Mouse (Mus musculus) testis, postnatal 14 days (tissue): ENCODE results near the gene Col27a1.

Experiments used
- DNase-seq: peaks from one replicate; pipeline ENCODE4 v3.0.0; 2021; ENCODE audit warnings: low spot score

Gene Col27a1

GRCm38 (mm10) chr4:63213907-63214621, at the start of gene Col27a1:
Col27a1 (plus strand) TSS chr4:63214004.
- no peak for DNase-seq

- DNase-seq: no peak
These were observed 48.2 kb upstream of the Col27a1 start for GRCm38 (mm10) chr4:63165636-63166035.

GRCm38 (mm10) chr4:63166323-63166722, 47.5 kb upstream of the Col27a1 start:
- no peak for DNase-seq

GRCm38 (mm10) chr4:63170061-63170460, 43.7 kb upstream of the Col27a1 start:
- no peak for DNase-seq

- DNase-seq: no peak
These were observed 42.7 kb upstream of the Col27a1 start for GRCm38 (mm10) chr4:63171122-63171521.

- no peak for DNase-seq
These were observed 41.7 kb upstream of the Col27a1 start, which contains the start of gene Kif12 for GRCm38 (mm10) chr4:63171969-63172685. Kif12 (minus strand) TSS chr4:63172131.

GRCm38 (mm10) chr4:63181556-63181955, 32.2 kb upstream of the Col27a1 start:
- peak; percentile 14 for DNase-seq

GRCm38 (mm10) chr4:63186281-63186870, 27.4 kb upstream of the Col27a1 start:
- peak; percentile 14 for DNase-seq

- no peak for DNase-seq
These were observed 22.2 kb upstream of the Col27a1 start for GRCm38 (mm10) chr4:63191641-63192040.

- DNase-seq: no peak
These were observed 19.4 kb upstream of the Col27a1 start for GRCm38 (mm10) chr4:63194366-63194765.

- no peak for DNase-seq
These were observed 14.4 kb upstream of the Col27a1 start for GRCm38 (mm10) chr4:63199366-63199765.

GRCm38 (mm10) chr4:63203874-63204273, 9.9 kb upstream of the Col27a1 start:
- DNase-seq: no peak

- no peak for DNase-seq
These were observed 8.2 kb upstream of the Col27a1 start for GRCm38 (mm10) chr4:63205583-63205982.

- DNase-seq: peak; percentile 65
These were observed 1.6 kb downstream of the Col27a1 start for GRCm38 (mm10) chr4:63215185-63215992.

- DNase-seq: peak; percentile 35
These were observed 2.3 kb downstream of the Col27a1 start for GRCm38 (mm10) chr4:63215993-63216531.

GRCm38 (mm10) chr4:63216566-63216965, 2.8 kb downstream of the Col27a1 start:
- no peak for DNase-seq

- no peak for DNase-seq
These were observed 3.7 kb downstream of the Col27a1 start for GRCm38 (mm10) chr4:63217513-63217912.

GRCm38 (mm10) chr4:63219059-63219458, 5.3 kb downstream of the Col27a1 start:
- DNase-seq: no peak

- DNase-seq: no peak
These were observed 5.8 kb downstream of the Col27a1 start for GRCm38 (mm10) chr4:63219635-63220034.

- DNase-seq: no peak
These were observed 7.5 kb downstream of the Col27a1 start for GRCm38 (mm10) chr4:63221096-63221958.

GRCm38 (mm10) chr4:63222246-63222645, 8.4 kb downstream of the Col27a1 start:
- no peak for DNase-seq
